Mouse (Mus musculus) embryonic facial prominence, embryonic 10.5 days (tissue): Measurements from ENCODE around the gene Golim4. TPM values are rescaled to one million over a fixed set of nuclear protein-coding genes. Genes with fewer than 3 reads are reported as not detected.

Source experiments
- polyA plus RNA-seq: library from polyadenylated mRNA; unstranded; fragments of >200 nt; fragmentation: Nextera tagmentation; extraction: Ambion mirVana; gene quantifications from 2 replicates; pipeline ENCODE4 v1.2.1, GENCODE M21; 2016

The Golim4 gene
- polyA plus RNA-seq, 1 experiment from 2014 or later, result 51.0 TPM

Other genes with a start within 250 kb of the Golim4 start
- gene Gm29133, start 208.8 kb downstream of the Golim4 start, polyA plus RNA-seq, result not detected in 2 replicates
- gene Fstl5, start 117.3 kb upstream of the Golim4 start, polyA plus RNA-seq, result 0.94 and 2.5 TPM in 2 replicates